Mouse (Mus musculus) kidney, adult 11 months (tissue): ENCODE results near the gene Plac1.
"Not testable (repeated sequence)": the region's sequence is repeated elsewhere in the genome, so short reads cannot be mapped to it uniquely, and the experiment has no call there.

Experiments used
- DNase-seq: peaks from one replicate; pipeline ENCODE4 v3.0.0; 2022

The Plac1 gene

DNA sequence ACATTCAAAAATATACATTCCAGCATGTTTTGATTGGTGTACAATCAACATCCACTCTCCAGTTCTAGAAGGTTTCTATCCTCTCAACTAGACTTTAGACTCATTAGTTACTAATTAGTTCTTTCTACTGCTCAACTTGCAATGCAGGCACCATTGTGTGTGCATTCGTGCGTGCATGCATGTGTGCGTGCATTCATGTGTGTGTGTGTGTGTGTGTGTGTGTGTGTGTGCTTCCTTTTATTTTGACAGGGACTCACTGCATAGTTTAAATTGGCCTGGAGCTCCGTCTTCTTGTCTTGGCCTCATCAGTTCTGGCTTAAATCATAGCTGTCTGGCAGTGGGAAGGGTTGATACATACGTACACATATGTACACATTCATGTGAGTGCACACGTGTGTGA lies 198.9 kb downstream of the Plac1 start:
- no peak for DNase-seq

DNA sequence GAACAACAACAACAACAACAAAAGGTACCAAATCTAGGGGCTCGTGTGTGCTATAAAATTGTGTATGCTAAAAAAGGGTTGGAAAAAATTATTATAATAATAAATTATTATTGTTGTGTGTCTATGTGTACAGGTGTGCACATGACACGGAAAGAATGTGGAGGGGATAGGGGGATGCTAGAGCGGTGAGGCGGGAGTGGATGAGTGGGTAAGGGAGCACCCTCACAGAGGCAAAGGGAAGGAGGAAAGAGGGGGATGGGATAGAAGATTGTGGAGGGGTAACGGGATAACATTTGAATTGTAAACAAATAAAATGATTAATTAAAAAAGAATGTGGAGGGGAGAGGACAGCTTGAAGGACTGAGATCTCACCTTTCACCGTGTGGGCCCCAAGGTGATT lies 199.8 kb downstream of the Plac1 start:
- DNase-seq, result no peak

DNA sequence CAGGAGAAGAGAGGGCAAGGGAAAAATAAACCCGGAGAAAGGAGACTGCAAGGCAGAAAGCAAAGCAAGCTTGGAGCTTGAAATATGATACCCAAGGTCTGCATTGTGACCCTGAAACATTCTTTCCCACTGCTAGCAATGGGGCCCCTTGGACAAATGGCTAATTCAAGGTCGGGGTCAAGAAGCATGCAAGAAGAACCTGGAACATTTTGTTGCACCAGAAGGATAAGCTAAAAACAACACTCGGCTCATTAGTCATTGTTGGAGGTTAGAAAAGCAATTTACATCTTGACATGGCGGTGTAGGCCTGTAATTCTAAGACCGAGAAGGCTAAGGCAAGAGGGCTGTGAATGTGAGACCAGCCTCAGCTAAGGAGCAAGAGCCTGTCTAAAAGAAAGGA lies 200.3 kb downstream of the Plac1 start:
- DNase-seq, result no peak

DNA sequence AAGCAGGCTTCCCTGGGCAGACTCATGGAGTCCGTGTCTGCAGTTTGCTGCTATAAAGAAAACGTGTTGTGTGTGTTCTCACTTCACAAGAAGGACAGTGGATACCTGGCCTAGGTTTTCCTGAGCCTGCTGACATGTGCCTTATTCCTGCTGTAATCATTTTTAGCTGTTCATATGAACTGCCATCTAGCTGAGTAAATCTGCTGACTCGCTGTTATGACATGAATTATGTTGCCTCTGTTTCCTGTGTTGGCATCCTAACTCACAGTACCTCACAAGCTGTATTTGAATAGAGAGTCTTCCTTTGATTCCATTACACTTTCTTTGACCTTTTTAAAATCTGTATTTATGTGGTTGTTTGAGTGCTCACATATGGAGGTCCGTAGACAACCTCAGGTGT lies 201.7 kb downstream of the Plac1 start:
- no peak for DNase-seq

DNA sequence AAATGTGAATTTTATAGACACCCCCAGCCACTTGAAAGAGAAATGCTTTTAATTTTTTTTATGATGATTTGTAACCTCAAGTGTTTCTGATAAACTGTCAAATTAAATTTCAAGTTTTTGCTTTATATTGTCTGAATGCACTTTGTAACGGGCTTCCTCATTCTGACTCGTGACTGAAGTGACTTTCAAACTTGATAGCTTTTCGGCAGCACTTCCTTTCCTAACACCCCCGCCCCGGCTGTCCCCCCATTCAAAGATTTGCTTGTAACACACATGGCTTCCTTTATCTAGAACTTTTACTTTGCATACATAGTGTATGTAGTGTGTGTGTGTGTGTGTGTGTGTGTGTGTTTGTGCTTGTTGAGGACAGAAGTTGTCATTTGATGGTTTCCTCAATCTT lies 210.4 kb downstream of the Plac1 start:
- no peak for DNase-seq

DNA sequence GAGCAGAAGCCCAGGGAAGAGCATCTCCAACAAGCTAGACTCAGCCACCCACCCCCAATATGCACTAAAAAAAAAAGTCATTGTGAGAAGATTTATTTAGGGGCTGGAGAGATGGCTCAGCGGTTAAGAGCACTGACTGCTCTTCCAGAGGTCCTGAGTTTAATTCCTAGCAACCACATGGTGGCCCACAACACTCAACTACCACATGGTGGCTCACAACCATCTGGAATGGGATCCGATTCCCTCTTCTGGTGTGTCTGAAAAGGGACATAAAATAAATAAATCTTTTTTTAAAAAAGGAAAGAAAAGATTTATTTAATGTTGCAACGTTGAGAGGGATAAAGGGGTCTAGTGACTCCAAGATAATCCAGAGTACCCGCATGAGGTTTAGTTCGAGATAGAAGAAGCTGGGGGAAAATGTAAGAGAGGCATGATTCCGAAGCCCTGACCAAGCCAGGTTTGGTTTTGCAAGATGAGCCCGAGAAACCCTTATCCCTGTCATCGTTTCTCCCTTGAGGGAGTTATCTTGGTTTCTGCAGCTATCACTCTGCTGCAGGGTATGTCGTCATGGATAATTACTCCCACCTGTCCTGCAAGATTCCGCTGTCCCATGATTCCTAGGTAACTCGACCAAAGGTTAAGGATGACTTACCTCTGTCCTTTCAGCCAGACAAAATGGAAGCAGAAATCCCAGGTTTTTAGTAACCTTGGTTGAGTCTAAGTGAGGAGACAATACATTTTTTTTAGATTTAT lies 214.3 kb downstream of the Plac1 start:
- no peak for DNase-seq

DNA sequence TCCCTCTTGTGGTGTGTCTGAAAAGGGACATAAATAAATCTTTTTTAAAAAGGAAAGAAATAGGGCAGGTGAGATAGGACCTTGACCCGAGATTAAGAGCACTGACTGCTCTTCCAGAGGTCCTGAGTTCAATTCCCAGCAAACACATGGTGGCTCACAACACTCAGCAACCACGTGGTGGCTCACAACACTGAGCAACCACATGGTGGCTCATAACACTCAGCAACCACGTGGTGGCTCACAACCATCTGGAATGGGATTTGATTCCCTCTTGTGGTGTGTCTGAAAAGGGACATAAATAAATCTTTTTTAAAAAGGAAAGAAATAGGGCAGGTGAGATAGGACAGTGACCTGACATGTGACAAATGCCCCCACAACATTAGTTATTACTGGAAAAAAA lies 215.6 kb downstream of the Plac1 start:
- DNase-seq, result not testable (repeated sequence)

DNA sequence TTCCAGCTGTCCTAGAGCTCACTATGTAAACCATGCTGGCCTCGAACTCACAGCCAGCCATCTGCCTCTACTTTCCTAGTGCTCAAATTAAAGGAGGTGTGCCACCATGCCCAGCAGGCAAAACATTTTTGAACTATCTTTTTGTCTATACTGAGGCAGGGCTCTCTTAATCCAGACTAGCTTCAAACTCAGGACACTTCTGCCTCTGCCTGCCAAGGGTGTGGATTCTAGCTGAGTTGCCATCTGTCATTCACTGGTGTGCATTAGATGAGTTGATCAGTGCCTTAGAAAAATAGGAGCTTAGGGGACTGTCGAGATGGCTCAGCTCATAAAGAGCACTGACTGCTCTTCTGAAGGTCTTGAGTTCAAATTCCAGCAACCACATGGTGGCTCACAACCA lies 216.9 kb downstream of the Plac1 start:
- DNase-seq, result no peak
